Mouse (Mus musculus) cortical plate, adult 2 months (tissue): ENCODE results near the gene Uevld.

Experiments used
- CTCF ChIP-seq: fragments of 200-500 bp; IDR thresholded peaks from 2 replicates; pipeline ENCODE4 v1.5.1; 2011; ENCODE audit warnings: mild to moderate bottlenecking, control low read depth, low read length; ENCODE audit not compliant: insufficient read depth; ENCODE audit errors: extremely low read depth
- POLR2A ChIP-seq: fragments of 200-500 bp; IDR thresholded peaks from 2 replicates; pipeline ENCODE4 v1.6.1; 2011; ENCODE audit warnings: mild to moderate bottlenecking, low read length, control low read depth; ENCODE audit not compliant: insufficient read depth; ENCODE audit errors: extremely low read depth

- TF ChIP-seq CTCF (no peak), POLR2A (no peak)
These were observed 36.3 kb downstream of the Uevld start for GRCm38 (mm10) chr7:46922075-46922474.
